Mouse (Mus musculus): ENCODE measurements around the gene Taar8b.
"Not testable (repeated sequence)": the region's sequence is repeated elsewhere in the genome, so short reads cannot be mapped to it uniquely, and the experiment has no call there.

GRCm38 (mm10) chr10:24076200-24076599 lies 15.9 kb downstream of the Taar8b start, which contains the start of gene Taar8a:
- TF ChIP-seq CTCF (IDR thresholded peaks at IDR 0.05; ENCODE audit: control insufficient read depth, insufficient read depth, insufficient read length); USF1 (IDR thresholded peaks at IDR 0.05; ENCODE audit: low read depth); MYOG (IDR thresholded peaks at IDR 0.05; ENCODE audit: control insufficient read depth, extremely low read depth, insufficient read length): not testable (repeated sequence)
